Mouse (Mus musculus) frontal cortex, adult 2 months (tissue): Measurements from ENCODE around the gene Rab29. TPM values are rescaled to one million over a fixed set of nuclear protein-coding genes. Genes with fewer than 3 reads are reported as not detected.
"Not testable (repeated sequence)": the region's sequence is repeated elsewhere in the genome, so short reads cannot be mapped to it uniquely, and the experiment has no call there.

ENCODE experiments used
- DNase-seq, 2 experiments: peaks; one replicate each; pipeline ENCODE4 v3.0.0; 2022; ENCODE audit warnings: low spot score in 1 of 2; ENCODE audit errors: extremely low spot score in 1 of 2
- polyA plus RNA-seq: library from polyadenylated mRNA; depleted of rRNA; stranded (reverse); fragments of >200 nt; gene quantifications from 2 replicates; pipeline ENCODE4 v1.2.3, GENCODE M21; 2012; rRNA removed

The Rab29 gene
- polyA plus RNA-seq: 10.2 and 10.6 TPM in 2 replicates

GRCm38 (mm10) chr1:131867093-131867945, at the start of gene Rab29:
Gene Rab29 (plus strand): TSS chr1:131867224.
- peak; percentile 88 to 95 for DNase-seq

GRCm38 (mm10) chr1:131820353-131820752, 46.7 kb upstream of the Rab29 start:
- not testable (repeated sequence) for DNase-seq

GRCm38 (mm10) chr1:131820887-131821328, 46.1 kb upstream of the Rab29 start:
- peak; percentile 22 to 66 for DNase-seq

- DNase-seq: no peak
Measured at GRCm38 (mm10) chr1:131822292-131822691, 44.7 kb upstream of the Rab29 start.

GRCm38 (mm10) chr1:131822856-131823492, 44.0 kb upstream of the Rab29 start:
- no peak for DNase-seq

GRCm38 (mm10) chr1:131823563-131823962, 43.5 kb upstream of the Rab29 start:
- DNase-seq: peak in 1 of 2 experiments; percentile 59

- no peak for DNase-seq
Measured at GRCm38 (mm10) chr1:131824528-131825181, 42.4 kb upstream of the Rab29 start.

GRCm38 (mm10) chr1:131827207-131827786, 39.7 kb upstream of the Rab29 start, which contains the start of gene Slc41a1:
Gene Slc41a1 (plus strand): TSS chr1:131827493.
- DNase-seq: no peak

- peak; percentile 87 to 94 for DNase-seq
Measured at GRCm38 (mm10) chr1:131827787-131828258, 39.2 kb upstream of the Rab29 start.

GRCm38 (mm10) chr1:131828297-131829126, 38.5 kb upstream of the Rab29 start:
- no peak for DNase-seq

GRCm38 (mm10) chr1:131829279-131829678, 37.7 kb upstream of the Rab29 start:
- DNase-seq: no peak

- DNase-seq: no peak
Measured at GRCm38 (mm10) chr1:131830561-131830960, 36.5 kb upstream of the Rab29 start.

- DNase-seq: no peak
Measured at GRCm38 (mm10) chr1:131830971-131831641, 35.9 kb upstream of the Rab29 start.

- no peak for DNase-seq
Measured at GRCm38 (mm10) chr1:131837035-131837434, 30.0 kb upstream of the Rab29 start.

- no peak for DNase-seq
Measured at GRCm38 (mm10) chr1:131838542-131838941, 28.5 kb upstream of the Rab29 start.

- DNase-seq: no peak
Measured at GRCm38 (mm10) chr1:131839279-131839678, 27.7 kb upstream of the Rab29 start.

- no peak for DNase-seq
Measured at GRCm38 (mm10) chr1:131842221-131842620, 24.8 kb upstream of the Rab29 start.

GRCm38 (mm10) chr1:131843758-131844157, 23.3 kb upstream of the Rab29 start:
- no peak for DNase-seq

GRCm38 (mm10) chr1:131844883-131845282, 22.1 kb upstream of the Rab29 start:
- no peak for DNase-seq
